Mouse (Mus musculus) 3T3-L1 (cell line): ENCODE measurements around the gene Gria1.

Experiments used
- DNase-seq: peaks from one replicate; pipeline ENCODE4 v3.0.0-alpha.2; 2015; ENCODE audit warnings: low read depth, low spot score

Gene Gria1

DNA sequence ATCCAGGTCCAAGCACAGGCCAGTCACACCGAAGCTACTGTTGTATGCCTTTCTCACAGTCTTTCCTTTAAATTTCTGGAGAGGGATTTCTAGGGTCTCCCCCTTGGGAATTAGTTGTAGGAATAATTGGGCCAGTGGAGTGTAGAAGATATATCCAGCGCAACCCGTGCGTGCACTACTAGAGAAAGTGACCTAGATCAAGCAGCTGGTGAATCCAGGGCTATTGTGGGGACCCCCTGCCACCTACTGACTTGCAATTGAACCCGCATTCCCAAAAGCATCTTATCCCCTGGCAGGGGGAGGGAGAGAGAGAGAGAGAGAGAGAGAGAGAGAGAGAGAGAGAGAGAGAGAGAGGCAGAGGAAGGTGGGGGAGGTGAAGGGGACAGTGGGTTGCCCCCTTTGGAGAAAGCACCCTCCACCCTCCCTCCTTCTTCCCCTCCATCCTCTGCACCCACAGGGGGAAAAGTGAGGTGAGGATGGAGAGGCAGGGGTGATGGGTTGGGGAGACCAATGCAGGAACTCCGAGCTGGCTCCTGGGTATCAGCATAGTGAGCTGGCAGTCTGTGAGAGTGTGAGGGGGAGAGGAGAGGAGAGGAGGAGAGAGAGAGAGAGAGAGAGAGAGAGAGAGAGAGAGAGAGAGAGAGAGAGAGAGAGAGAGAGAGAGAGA lies at the start of gene Gria1:
TSS of gene Gria1 (plus strand) at position 364 of the 667 bp plus-strand sequence.
- DNase-seq: no peak

DNA sequence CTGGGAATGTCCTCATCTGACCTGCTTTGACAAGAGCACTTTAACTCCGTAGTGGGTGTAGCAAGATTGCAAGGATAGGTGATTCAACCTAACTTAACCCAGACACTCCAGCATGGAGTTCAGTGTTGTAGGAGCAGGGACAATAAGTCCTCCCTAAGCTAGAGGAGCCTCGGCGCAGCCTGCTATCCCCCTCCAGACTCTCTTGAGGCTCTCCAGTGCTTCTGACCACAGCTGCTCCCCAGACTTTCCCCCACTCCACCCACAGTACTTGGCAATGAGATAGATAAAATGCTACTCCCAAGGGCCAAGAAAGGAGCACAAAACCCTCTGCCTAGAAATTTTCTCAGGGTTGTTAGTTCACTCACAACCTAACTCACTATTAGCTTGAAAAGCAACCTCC lies 49.4 kb upstream of the Gria1 start:
- no peak for DNase-seq

DNA sequence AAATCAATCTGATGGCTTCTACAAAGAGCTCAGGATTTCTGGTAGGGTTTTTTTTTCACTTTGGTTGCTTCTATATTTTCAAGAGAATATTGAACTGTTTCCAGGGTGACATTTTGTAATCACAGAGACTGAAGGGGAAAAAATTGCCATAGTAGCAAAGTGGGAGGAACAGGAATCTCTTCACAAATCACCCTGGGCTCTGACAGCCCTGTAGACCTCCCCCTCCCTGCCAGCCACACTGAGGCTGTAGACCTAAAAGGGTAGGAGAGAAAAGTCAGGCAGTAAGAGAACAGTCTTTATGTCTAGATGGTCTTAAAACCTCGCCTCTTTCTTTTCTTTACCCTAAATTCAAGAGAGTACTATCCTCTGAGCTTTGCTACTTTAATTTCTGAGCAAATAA lies 38.4 kb upstream of the Gria1 start:
- no peak for DNase-seq

DNA sequence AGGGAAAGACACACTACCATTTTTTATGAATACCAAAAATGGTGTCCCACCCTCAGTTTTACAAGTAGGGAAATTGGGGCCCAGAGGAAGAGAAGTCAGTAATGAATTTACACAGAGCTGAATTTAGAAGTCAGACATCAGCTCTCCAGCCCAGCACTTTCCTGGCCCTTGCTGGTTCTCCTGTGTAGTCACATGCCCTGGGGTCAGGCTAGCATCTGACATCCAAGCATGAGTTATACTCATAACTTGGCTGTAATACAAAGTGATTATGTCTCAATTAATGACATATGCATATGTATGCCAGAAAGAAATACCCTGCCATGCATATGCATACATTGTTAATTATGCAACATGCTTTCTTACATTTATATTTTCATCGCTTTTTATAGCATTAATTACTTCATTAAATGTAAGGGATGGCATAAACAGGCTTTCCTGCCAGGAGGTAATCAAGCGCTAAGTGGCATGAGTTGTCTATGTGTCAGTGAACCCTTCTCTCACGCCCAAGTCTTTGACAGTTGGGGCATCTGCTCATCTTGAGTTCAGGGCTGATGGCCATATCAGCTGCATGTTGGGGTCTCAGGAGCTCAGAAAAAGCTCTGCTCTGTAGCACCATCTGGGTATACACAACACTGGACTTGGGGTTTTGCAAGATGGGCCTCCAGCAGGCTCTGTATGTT lies 26.7 kb upstream of the Gria1 start:
- DNase-seq: no peak

DNA sequence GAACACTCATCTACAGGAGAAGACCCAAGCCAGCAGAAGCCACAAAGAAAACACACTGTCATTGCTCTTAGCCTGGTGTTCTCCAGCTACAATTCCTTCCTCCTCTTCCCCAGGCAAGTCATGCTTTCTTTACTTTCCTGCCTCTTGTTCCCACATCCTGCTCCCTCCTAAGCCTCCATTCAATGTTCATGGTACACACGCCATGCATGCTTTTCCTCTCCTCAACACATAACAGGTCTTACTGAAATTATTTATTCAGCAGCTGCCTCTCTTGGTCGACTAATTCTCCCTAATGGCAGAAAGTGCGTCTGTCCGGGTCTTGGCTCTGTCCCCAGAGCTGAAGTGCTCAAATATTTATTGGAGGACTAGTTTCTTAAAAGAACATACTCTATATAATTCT lies 25.7 kb upstream of the Gria1 start:
- no peak for DNase-seq

DNA sequence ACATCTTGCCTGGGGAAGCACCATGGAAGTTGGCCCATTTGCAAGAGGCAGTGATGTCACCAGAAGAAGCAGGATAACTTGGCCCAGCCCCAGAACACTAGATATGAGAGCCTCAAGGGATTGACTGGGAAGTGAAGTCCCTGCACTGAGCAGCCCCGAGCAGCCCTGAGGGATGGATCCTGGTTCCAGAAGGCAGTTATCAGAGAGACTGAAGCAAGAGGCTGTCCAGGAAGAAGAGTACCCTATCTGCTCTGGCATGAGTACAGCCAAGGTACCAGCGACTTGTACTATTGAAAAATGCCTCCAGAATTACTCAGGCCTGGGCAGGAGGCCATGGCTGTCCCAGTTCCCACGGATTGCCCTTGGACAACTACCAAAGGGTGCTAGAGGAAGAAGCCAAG lies 11.6 kb upstream of the Gria1 start:
- peak; percentile 90 for DNase-seq

DNA sequence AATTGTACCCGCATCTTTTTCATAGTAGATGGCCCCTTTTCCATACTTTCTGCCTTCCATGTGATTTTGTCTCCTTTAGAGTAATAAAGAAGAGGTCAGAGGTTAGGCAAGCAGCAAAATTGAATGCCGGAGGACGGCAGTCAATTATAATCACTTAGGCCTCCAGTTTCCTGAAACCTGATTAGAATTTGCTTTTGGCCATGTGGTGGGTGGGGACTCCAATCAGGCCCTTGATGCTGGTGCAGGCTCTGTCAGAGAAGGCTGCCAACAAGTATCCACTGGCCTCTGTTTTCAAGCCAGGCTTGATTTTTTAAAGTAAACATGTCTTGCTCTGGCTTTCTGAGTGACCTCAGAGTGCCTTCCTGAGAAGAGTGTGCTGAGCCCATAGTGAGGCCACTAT lies 6.6 kb upstream of the Gria1 start:
- DNase-seq: no peak

DNA sequence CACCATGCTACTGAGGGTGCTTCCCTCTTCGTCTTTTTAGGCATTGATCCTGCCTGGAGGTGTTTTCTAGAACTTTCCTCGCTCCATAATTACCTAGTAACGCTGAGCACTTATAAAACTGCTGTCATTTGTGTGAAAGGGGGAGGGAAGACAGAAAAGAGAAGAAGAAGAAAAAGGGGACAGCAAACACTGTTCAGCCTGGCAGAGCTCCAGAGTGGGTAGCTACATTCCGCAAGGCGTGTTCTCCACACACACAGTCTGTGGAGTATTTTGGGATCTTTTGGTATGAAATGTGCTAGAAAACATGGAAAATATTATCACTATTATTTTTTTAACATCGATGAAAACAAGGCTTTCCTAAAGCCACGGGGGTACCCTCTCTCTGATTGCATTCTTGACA lies 5.8 kb upstream of the Gria1 start:
- DNase-seq: no peak

DNA sequence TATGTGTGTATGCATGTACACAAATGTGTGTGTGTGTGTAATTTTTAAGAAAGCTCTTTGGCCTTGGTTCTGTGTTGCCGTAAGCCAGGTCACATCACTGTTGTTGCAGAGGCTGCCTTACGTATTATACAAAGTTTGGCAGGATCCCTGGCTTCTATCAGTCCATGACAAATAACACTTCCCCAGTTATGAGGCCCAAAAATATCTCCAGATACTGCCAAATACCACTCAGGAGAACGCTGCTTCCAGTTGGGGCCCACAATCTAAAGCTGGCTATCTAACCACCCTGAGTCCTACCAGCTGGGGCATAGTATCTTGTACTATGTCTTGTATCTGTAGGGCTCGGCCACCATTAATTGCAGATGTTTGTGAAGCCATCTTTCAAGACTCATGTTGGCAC lies 3.4 kb upstream of the Gria1 start:
- DNase-seq: no peak

DNA sequence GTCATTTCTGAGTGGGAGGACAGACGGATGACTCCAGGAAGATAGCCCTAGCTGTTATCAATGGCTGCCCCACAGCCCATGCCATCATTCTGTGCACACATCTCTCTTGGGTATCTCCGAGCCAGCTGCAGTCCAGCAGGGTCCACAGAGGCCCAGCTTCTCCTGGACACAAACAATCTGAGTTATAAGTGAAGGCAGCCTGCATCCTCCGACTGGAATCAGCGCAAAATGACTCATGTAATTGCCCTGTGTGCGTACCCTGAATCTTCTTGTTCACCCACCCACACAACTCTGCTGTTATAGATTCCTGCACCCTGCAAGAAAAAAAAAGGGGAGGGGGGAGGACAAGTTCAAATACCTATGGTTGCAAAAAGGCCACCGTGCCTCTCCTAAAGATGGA lies 576 bp upstream of the Gria1 start:
- peak; percentile 22 for DNase-seq

DNA sequence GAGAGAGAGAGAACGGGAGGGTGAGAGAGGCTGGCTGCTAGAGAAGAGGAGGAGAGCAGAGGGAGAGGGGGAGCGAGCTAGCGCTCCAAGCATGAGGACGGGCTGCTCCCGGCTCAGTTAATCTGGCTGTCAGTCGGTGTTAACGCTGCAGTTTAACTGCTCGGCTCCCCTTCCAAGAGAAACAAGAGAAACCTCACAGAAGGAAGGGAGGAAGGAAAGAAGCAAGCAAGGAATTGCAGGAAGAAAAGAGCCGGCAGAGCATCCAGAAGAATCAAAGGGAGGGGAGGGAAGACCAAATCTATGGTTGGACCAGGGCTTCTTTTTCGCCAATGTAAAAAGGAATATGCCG lies 478 bp downstream of the Gria1 start:
- DNase-seq: no peak

DNA sequence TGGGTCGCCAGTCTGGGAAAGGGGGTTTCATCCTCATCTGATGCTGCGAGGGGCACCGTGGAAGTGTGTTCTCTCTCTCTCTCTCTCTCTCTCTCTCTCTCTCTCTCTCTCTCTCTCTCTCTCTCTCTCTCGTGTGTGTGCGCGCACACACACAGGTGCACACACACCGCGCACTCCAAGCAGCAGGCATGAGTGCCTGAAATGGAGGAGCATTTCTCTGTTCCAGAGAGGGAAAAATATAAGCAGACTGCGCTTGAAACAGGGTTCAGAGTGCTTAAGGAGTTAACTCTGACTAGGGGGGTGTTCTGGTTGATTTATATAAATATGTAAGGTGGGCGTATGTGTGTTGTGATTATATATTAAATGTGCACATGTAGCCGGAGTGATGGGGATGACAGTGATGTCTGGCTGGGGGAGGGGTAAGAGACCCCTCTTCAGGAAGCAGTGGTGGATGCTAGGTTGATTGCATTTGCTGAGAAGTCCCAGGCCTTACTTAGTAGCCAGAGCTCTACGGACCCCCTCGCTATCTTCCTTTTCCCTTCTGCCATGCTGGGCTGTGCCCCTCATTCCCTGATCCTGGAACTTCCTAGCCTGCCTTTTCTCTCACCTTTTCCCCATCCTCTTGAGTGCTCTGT lies 1.2 kb downstream of the Gria1 start:
- no peak for DNase-seq

DNA sequence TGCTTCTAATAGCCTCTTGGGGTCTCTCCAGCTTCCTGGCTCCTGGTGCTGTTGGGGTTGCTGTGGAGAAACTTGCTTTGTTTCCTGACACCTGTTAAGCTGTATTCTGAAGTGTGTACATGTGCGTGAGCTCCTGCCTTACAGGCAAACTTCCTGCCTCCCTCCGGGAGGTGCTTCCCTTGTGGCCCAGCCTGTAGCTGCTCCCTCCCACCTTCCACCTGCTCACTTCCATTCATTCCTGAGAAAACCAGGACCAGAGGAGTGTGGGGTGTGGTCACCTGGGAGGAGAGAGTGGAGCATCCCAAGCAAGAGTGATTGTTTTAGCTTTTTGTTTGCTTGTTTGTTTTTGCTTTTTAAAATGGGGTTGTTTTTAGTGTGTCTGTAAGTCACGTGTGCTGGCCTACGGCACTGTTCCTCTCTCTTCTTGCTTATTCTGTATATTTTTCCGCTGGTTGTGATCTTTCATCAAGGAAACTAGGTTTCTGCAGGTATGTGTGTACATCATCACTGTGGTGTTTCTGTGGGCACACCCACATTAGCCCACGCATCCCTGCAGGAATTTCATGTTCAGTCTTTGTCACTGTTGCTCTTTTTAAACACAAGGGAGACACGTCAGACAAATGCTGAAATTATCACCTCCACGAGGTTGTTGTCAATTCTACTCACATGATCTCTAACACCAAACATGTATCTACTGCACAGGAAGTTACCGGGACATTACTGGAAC lies 2.4 kb downstream of the Gria1 start:
- no peak for DNase-seq

DNA sequence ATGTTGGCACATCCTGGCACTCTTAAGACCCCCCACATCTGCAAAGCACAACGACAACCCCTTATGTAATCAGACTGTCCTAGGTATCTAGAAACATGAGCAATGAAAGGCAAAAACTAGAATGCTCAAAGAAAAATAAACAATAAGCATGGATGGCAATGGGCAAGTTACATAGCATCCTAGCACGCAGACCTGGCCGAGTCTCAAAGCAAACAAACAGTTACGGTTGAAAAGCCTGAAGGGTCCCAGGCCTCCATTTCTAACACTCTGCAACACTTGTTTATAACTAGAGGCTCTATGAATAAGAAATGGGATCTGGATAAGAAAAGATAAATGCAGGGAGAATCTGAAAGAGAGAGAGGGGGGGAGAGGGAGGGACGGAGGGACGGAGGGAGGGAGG lies 3.2 kb downstream of the Gria1 start:
- no peak for DNase-seq

DNA sequence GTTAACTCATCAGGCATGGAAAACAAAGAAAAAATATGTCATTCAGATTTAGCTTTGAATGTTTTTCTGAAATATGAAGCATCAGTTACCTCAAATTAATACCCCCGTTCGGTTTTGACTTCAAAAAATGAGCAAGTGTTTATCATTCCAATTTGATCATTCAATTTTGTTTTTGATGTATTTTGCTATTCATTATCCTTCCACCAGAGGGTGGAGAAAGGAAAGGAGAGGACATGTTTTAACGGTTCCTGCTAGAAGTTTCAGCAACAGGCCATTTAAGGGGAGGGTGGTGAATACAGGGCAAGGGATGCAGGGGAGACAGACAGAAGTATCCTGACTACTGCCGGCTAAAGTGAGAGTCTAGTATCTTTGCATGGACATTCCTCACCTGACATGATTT lies 7.3 kb downstream of the Gria1 start:
- DNase-seq: peak; percentile 39

DNA sequence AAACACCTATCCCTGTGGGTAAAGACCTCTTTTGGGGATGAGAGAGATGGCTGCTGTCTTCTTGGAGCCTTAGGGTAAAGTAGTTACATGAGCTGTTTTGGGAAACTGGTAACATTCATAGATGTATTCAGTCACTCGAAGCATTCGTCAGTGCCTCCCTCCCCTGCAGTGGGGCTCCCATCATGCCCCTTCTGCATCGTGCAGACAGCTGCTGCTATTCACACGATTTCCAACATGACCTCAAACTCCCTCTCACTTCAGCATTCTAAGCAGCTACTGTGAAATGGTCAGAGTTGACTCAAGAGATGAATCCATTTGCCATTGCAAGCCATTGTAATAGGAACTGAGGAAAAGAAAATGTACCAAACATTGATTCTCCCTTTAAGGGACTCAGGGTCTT lies 11.2 kb downstream of the Gria1 start:
- DNase-seq: no peak

DNA sequence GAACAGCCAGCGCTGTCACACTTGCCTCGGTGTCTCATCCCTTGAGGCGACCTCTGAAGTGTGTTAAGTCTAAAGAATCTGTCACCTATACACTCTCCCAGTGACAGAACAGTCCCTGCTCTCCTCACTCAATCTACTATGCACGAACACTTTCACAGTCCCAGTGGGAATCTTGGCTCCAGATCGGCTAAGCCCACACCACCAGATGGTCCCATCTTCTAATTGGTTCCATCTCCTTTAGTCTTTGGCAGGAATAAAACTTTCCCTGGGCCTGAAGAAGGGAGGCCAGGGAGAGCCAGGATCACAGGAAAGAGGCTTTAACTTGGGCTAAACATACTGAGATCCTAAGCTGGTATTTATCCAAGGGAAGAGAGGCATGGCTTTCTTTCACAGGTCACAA lies 19.3 kb downstream of the Gria1 start:
- DNase-seq: no peak

DNA sequence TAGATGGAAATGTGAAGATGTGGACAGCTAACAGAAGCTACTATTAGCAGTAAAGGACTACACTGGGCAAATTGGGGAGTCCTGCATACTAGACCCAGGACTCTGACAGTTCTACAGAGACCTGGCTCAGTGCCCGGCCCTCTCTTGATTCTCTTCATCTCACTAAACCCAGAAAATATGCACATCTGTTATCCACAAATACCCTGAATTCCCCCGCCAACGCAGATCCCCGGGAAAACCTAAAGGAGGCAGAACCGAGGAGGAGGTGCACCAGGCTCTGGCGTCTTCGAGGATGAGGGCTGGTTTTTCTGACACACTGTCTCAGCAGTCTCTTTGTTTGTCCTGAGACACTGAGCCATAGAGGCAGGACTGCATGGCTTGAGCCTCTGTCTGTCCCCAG lies 27.6 kb downstream of the Gria1 start:
- peak; percentile 32 for DNase-seq

DNA sequence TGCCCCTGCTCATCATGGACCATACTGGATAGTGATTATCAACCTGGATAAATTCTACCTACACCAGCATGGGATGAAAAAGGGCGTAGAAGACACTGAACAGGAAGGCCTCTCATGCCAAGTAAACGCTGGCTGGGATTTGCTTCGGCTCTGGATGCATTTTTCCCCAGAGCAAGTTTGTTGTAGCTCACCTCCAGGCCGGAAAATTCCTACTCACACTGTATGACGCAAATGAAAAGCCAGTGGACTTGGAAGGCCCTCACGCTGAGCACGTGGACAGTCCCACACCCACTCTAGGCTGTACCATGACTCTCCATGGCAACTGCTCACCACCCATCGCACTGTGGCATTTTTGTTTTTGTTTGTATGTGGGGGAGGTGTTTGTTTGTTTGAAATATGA lies 28.1 kb downstream of the Gria1 start:
- DNase-seq: no peak

DNA sequence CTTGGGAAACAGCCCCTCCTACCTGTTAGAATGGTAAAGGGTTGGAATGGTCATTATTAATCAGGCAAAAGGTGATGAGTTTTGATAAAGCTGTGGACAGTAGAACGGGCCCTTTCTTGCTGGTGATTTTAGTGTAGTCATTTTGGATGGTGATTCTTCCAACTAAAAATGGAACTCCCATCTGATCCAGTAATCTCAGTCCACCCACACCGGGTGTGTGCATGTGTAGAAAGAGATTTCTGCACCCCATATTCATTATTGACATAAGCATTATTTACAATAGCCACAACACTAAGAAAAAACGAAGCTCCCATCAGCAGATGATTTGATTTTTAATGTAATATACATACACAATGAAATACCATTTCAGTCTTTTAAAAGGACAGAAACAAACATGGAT lies 30.9 kb downstream of the Gria1 start:
- no peak for DNase-seq

DNA sequence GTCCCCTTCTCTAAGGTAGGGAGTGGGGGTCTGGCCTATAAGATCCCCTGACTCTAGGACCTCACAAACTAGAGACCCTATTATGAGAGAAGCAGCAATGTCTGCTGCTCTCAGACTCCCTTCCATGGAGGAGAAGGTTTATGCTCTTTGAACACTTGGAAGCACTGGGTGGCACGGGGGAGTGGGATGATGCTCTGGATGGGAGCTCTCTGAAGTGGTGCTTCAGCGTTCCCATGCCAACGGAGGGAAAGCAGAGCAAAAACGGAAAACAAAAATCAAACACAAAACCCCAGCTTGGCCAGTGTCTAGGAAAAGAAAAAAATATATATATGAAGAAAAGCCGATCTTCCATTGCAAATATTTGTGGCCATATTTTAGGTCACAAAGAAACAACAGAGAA lies 33.0 kb downstream of the Gria1 start:
- no peak for DNase-seq

DNA sequence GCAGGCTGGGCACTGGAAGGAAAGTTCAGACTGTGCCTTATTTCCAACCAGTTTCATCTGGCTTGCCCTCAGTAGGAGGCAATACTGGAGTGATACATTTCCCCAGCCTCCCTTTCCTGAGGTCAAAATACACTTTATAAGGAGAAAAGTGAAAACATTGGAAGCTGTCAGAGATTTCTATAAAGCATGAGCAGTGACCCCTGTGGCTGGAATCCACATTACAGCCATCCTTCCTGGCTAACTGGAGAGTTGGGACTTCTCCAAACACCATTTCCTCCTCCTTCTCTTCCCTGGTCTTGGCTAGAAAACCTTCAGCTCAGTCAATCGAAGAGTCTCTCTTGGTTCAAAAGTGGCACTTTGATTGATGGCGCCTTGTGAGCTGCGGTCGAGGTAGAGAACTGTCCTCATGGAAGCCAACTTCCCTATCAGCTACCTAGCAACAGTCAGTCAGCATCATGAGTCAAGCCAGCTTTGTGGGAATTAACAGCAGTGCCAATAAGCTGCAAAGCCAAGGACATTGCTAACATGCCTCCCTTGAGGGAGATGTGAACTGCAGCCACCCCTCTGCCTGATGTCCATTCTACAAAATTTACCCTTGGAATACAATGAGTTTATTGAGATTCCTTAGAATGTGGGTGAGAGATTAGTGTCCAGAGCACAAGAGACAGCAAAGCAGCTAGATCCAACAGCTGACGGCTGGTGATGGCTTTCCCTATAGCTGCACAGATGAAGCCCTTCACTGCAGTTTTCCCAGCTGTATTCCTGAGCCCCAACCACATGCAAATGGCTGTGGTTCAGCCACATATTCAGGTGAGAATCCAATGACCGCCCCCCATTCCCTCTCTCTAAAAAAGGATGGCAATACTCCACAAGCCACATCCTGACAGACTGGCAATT lies 40.7 kb downstream of the Gria1 start:
- peak; percentile 94 for DNase-seq
